Mouse (Mus musculus): ENCODE measurements around the gene R3hdml. TPM values are rescaled to one million over a fixed set of nuclear protein-coding genes. Genes with fewer than 3 reads are reported as not detected.
"Not testable (repeated sequence)": the region's sequence is repeated elsewhere in the genome, so short reads cannot be mapped to it uniquely, and the experiment has no call there.

R3hdml gene
- polyA plus RNA-seq, 1 experiment from 2014 or later, result 27.4 TPM

DNA sequence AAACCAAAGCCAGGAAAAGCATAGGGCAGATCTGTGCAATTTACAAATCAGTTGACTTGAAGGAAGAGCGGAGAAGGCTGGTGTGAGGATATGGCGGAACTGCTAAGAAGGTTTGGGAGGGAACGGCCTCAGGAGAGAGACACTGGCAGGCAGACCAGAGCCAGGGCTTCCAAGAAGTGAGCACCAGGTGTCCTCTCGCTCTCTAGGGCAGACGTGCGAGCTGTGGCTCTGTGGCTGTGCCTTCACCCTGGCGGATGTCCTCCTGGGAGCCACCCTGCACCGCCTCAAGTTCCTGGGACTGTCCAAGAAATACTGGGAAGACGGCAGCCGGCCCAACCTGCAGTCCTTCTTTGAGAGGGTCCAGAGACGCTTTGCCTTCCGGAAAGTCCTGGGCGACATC, 38.7 kb upstream of the R3hdml start:
- H3K27me3 ChIP-seq (ENCODE audit: insufficient read depth, low read length), result no peaks in the 10 kb centered on the region
- H3K27ac ChIP-seq, result no peak overlapping the region
- H3K9me3 ChIP-seq (replicated peaks; ENCODE audit: low read length), result no peaks in the 10 kb centered on the region
- H3K9ac ChIP-seq (ENCODE audit: low read depth, low read length), result no peak overlapping the region
- TF ChIP-seq CTCF (IDR thresholded peaks at IDR 0.05; ENCODE audit: low read depth), result no peak
- H3K36me3 ChIP-seq (ENCODE audit: insufficient read depth, low read length), result no peaks in the 10 kb centered on the region
- WGBS, result 88% methylated on average over 13 of the region's 13 CpGs
- H3K4me2 ChIP-seq (ENCODE audit: low read length), result no peak overlapping the region
- ATAC-seq (replicated peaks; ENCODE audit: low FRiP score, low read depth), result no peak
- no peak overlapping the region for H3K4me3 ChIP-seq (replicated peaks; ENCODE audit: low read depth, low read length)
- H3K4me1 ChIP-seq (replicated peaks; ENCODE audit: insufficient read depth, low read length), result no peaks in the 10 kb centered on the region
- no peak for DNase-seq (ENCODE audit: low spot score)

DNA sequence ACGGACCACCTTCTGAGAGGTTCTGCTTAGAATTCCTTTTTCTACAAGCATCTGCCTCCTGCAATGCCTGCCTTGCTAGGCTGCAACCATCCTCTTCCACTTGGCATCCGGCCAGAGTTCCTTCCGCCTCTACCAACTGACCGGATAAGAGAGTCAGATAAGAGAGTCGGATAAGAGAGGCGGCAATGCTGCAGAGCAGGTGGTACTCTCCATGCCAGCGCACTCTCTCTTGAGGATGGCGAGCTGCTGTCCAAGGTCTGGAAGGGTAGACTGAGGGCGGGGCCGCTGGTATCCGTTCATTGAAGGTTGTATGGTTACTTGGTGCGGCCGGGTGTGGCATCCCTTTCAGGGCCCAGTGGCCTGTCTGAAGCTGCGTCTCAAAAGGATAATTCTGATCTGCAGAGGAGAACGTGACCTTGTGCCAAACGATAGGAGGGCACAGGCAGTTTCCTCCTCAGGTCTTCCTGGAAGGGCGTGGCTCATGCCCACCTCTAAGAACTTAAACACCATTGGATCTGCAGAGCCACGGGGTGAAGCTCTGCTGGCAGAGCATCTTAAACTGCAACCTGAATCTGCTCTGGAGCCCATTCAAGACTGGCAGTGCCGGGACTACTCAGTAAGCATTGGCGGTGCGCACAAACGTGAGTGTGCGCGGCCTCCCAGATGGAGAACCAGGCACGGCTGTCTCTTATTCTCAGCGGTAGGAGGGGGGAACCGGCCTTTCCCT, 33.4 kb upstream of the R3hdml start:
- no peaks in the 10 kb centered on the region for H3K9me3 ChIP-seq (replicated peaks; ENCODE audit: low read length)
- H3K9ac ChIP-seq (ENCODE audit: low read depth, low read length), result no peak overlapping the region
- no peaks in the 10 kb centered on the region for H3K4me1 ChIP-seq (replicated peaks; ENCODE audit: insufficient read depth, low read length)
- H3K4me2 ChIP-seq (ENCODE audit: low read length), result no peak overlapping the region
- no peak for TF ChIP-seq CTCF (IDR thresholded peaks at IDR 0.05; ENCODE audit: low read depth)
- H3K27me3 ChIP-seq (ENCODE audit: insufficient read depth, low read length), result no peaks in the 10 kb centered on the region
- peak; percentile 2 for DNase-seq (ENCODE audit: low spot score)
- no peaks in the 10 kb centered on the region for H3K36me3 ChIP-seq (ENCODE audit: insufficient read depth, low read length)
- H3K27ac ChIP-seq, result no peak overlapping the region
- no peak overlapping the region for H3K4me3 ChIP-seq (replicated peaks; ENCODE audit: low read depth, low read length)
- WGBS, result 45% methylated on average over 27 of the region's 27 CpGs
- ATAC-seq (replicated peaks; ENCODE audit: low FRiP score, low read depth), result no peak

DNA sequence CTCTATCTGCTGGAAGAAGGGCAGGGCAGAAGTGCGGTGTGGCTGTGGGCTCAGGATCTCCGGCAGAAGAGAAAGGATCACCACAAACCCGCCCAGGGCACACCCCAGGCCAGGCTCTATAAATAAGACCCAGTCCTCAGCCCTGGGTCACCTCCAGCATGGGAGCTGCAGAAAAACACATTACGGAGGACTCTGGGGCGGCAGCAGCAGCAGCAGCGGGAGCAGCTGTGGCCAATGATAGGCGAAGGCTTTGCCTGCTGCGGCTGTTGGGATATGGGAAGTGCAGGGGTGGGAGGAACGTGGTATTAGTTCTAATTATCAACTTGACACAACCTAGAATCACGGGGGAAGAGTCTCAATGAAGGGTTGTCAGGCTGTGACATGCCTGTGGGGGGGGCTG, 32.7 kb upstream of the R3hdml start:
- no peak for DNase-seq (ENCODE audit: low spot score)
- no peak for ATAC-seq (replicated peaks; ENCODE audit: low FRiP score, low read depth)
- TF ChIP-seq CTCF (IDR thresholded peaks at IDR 0.05; ENCODE audit: low read depth), result no peak

GRCm38 (mm10) chr2:163460622-163461021, 31.5 kb upstream of the R3hdml start:
- no peak overlapping the region for H3K9ac ChIP-seq (ENCODE audit: low read depth, low read length)
- ATAC-seq (replicated peaks; ENCODE audit: low FRiP score, low read depth) (no peak), DNase-seq (ENCODE audit: low spot score) (no peak)
- H3K27me3 ChIP-seq (ENCODE audit: insufficient read depth, low read length), result no peaks in the 10 kb centered on the region
- no peak overlapping the region for H3K27ac ChIP-seq
- WGBS, result 93% methylated on average over 8 of the region's 8 CpGs
- TF ChIP-seq CTCF (IDR thresholded peaks at IDR 0.05; ENCODE audit: low read depth), result no peak
- H3K4me1 ChIP-seq (replicated peaks; ENCODE audit: insufficient read depth, low read length), result no peaks in the 10 kb centered on the region
- no peaks in the 10 kb centered on the region for H3K36me3 ChIP-seq (ENCODE audit: insufficient read depth, low read length)
- no peak overlapping the region for H3K4me2 ChIP-seq (ENCODE audit: low read length)
- H3K9me3 ChIP-seq (replicated peaks; ENCODE audit: low read length), result no peaks in the 10 kb centered on the region
- no peak overlapping the region for H3K4me3 ChIP-seq (replicated peaks; ENCODE audit: low read depth, low read length)

More for the DNA sequence above, 32.7 kb upstream of the R3hdml start:
- H3K4me2 ChIP-seq (ENCODE audit: low read length), result no peak overlapping the region
- no peaks in the 10 kb centered on the region for H3K9me3 ChIP-seq (replicated peaks; ENCODE audit: low read length)
- WGBS, result 46% methylated on average over 10 of the region's 10 CpGs
- H3K9ac ChIP-seq (ENCODE audit: low read depth, low read length), result no peak overlapping the region
- H3K4me1 ChIP-seq (replicated peaks; ENCODE audit: insufficient read depth, low read length), result no peaks in the 10 kb centered on the region
- no peak overlapping the region for H3K4me3 ChIP-seq (replicated peaks; ENCODE audit: low read depth, low read length)
- H3K36me3 ChIP-seq (ENCODE audit: insufficient read depth, low read length), result no peaks in the 10 kb centered on the region
- no peak overlapping the region for H3K27ac ChIP-seq
- H3K27me3 ChIP-seq (ENCODE audit: insufficient read depth, low read length), result no peaks in the 10 kb centered on the region

GRCm38 (mm10) chr2:163461307-163461706, 30.8 kb upstream of the R3hdml start:
- not testable (repeated sequence) for H3K4me3 ChIP-seq (replicated peaks; ENCODE audit: low read depth, low read length); H3K4me1 ChIP-seq (replicated peaks; ENCODE audit: insufficient read depth, low read length); H3K36me3 ChIP-seq (ENCODE audit: insufficient read depth, low read length); H3K9me3 ChIP-seq (replicated peaks; ENCODE audit: low read length); H3K4me2 ChIP-seq (ENCODE audit: low read length); DNase-seq (ENCODE audit: low spot score); H3K27me3 ChIP-seq (ENCODE audit: insufficient read depth, low read length); H3K9ac ChIP-seq (ENCODE audit: low read depth, low read length); H3K27ac ChIP-seq; ATAC-seq (replicated peaks; ENCODE audit: low FRiP score, low read depth)
- 95% methylated on average over 9 of the region's 9 CpGs for WGBS

GRCm38 (mm10) chr2:163462386-163462785, 29.7 kb upstream of the R3hdml start:
- DNase-seq (ENCODE audit: low spot score) (no peak), ATAC-seq (replicated peaks; ENCODE audit: low FRiP score, low read depth) (no peak)
- no peak overlapping the region for H3K9ac ChIP-seq (ENCODE audit: low read depth, low read length)
- 86% methylated on average over 5 of the region's 5 CpGs for WGBS
- H3K4me3 ChIP-seq (replicated peaks; ENCODE audit: low read depth, low read length), result no peak overlapping the region
- no peaks in the 10 kb centered on the region for H3K27me3 ChIP-seq (ENCODE audit: insufficient read depth, low read length)
- no peak for TF ChIP-seq CTCF (IDR thresholded peaks at IDR 0.05; ENCODE audit: low read depth)
- no peaks in the 10 kb centered on the region for H3K4me1 ChIP-seq (replicated peaks; ENCODE audit: insufficient read depth, low read length)
- no peak overlapping the region for H3K27ac ChIP-seq
- H3K36me3 ChIP-seq (ENCODE audit: insufficient read depth, low read length), result no peaks in the 10 kb centered on the region
- H3K9me3 ChIP-seq (replicated peaks; ENCODE audit: low read length), result no peaks in the 10 kb centered on the region
- no peak overlapping the region for H3K4me2 ChIP-seq (ENCODE audit: low read length)

DNA sequence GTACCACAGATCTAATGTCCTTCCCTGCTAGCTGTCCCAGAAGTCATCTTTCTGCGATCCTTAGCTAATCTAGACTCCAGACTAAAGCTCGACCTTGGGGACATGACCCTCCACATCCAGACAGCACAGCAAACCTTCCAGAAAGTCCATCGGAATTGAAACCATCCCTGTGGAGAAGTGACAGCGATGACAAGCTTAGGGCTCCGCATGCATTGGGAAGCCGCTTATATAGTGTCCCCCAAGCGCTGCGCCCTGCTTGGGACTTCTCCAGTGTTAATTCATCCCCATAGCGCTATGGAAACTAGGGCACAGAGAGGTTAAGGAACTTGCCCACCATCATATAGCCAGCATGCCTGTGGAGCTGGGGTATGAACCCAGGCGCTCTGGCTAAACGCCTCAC, 29.3 kb upstream of the R3hdml start:
- H3K27me3 ChIP-seq (ENCODE audit: insufficient read depth, low read length), result no peaks in the 10 kb centered on the region
- H3K4me1 ChIP-seq (replicated peaks; ENCODE audit: insufficient read depth, low read length), result no peaks in the 10 kb centered on the region
- H3K9ac ChIP-seq (ENCODE audit: low read depth, low read length), result no peak overlapping the region
- TF ChIP-seq CTCF (IDR thresholded peaks at IDR 0.05; ENCODE audit: low read depth), result no peak
- H3K4me2 ChIP-seq (ENCODE audit: low read length), result no peak overlapping the region
- DNase-seq (ENCODE audit: low spot score) (no peak), ATAC-seq (replicated peaks; ENCODE audit: low FRiP score, low read depth) (no peak)
- H3K36me3 ChIP-seq (ENCODE audit: insufficient read depth, low read length), result 0 out of 2 replicates have a peak, but pooled peaks cover 3% of the 10 kb centered on the region
- 79% methylated on average over 11 of the region's 11 CpGs for WGBS
- H3K27ac ChIP-seq, result no peak overlapping the region
- no peak overlapping the region for H3K4me3 ChIP-seq (replicated peaks; ENCODE audit: low read depth, low read length)
- no peaks in the 10 kb centered on the region for H3K9me3 ChIP-seq (replicated peaks; ENCODE audit: low read length)

Data from kidney, postnatal 0 days (tissue).